Mouse (Mus musculus) brain, embryonic 14.5 days (tissue): ENCODE results near the gene Ints11.
A peak's percentile ranks its signal among the peaks of the same experiment; 100 is the strongest.

Source experiments
- CTCF ChIP-seq: fragments of 200-500 bp; IDR thresholded peaks from 2 replicates; pipeline ENCODE4 v1.5.1; 2012; ENCODE audit warnings: inconsistent platforms, mild to moderate bottlenecking, moderate library complexity, borderline replicate concordance; ENCODE audit not compliant: insufficient read depth, insufficient read length; ENCODE audit errors: extremely low read depth
- POLR2A ChIP-seq: fragments of 200-500 bp; IDR thresholded peaks from 2 replicates; pipeline ENCODE4 v1.6.1; 2012; ENCODE audit warnings: mild to moderate bottlenecking, inconsistent platforms, borderline replicate concordance; ENCODE audit not compliant: poor library complexity, insufficient read depth, insufficient read length, severe bottlenecking; ENCODE audit errors: extremely low read depth

DNA sequence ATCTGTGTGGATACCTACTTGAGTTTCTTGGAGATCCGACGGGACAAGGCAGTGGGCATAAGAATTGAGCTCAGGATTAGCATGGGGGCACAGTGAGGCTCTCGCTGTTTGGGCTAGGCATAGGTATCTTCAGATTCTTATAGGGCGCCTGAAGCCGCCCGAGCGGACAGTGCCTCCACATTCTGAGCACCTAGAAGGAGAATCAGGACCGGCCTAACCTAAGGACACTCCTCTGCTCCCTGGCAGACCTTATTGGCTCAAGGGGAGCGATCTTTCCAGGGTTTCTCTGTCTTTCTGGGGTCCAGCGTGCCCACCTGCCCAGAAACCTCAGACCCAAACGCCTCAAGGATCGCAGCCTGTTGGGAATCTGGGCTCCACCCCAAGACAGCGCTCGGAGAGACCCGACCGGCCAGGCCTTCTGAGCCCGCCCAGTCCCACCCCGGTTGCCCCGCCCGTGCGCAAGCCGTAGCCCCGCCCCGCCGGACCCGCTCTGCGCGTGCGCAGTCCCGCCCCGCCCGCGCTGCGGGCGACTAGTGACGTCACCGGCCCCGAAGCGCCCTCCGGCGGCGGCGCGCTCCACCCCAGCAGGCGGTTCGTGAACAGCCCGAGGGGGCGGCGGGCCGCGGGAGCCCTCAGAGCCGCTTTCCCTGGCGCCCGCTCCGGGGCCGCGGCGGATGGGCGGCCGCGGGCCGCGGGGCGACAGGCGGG is 22.3 kb upstream of the Ints11 start, which contains the start of gene Dvl1:
- TF ChIP-seq CTCF = peak; percentile 39; the same call in 1 of the 2 replicates
- TF ChIP-seq POLR2A = peak; percentile 76
